Mouse (Mus musculus): ENCODE measurements around the gene Mrps18b.

DNA sequence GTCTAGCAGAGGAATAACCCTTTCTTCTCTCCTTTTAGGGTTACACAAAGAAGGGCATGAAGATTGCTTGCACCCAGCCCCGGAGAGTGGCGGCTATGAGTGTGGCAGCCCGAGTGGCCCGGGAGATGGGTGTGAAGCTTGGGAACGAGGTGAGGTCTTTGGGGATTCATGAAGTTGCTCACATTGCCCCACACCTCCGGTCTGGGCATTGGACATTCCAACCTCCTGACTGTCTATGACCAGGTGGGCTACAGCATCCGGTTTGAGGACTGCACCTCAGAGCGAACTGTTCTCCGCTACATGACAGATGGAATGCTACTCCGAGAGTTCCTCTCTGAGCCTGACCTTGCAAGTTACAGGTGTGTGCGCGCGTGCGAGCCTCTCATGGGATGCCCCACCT lies 32.4 kb downstream of the Mrps18b start:
- TF ChIP-seq CTCF (IDR thresholded peaks at IDR 0.05; ENCODE audit: low read depth) (no peak), EP300 (IDR thresholded peaks at IDR 0.05; ENCODE audit: low read depth) (no peak)

Data from liver, postnatal 0 days (tissue).